Mouse (Mus musculus) midbrain, embryonic 11.5 days (tissue): ENCODE data around the gene Rpl14. TPM values are rescaled to one million over a fixed set of nuclear protein-coding genes. Genes with fewer than 3 reads are reported as not detected.

ENCODE experiments used
- ATAC-seq: fragments of 200-750 bp; cut with Nextera tagmentation; 2 replicates; pipeline ENCODE4 v1.8.0; 2017; ENCODE audit warnings: moderate TSS enrichment, moderate library complexity; ENCODE audit not compliant: low FRiP score
- DNase-seq: peaks from one replicate; pipeline ENCODE4 v3.0.0; 2015; ENCODE audit warnings: low spot score; ENCODE audit errors: missing footprints
- H3K27ac ChIP-seq: fragments of 300-500 bp; sonication (generic); 2 replicates; pipeline ENCODE4 v1.5.1; 2014; ENCODE audit warnings: low read depth, low read length
- H3K27me3 ChIP-seq: fragments of 300-500 bp; sonication (generic); 2 replicates; pipeline ENCODE4 v1.6.1; 2014; ENCODE audit warnings: mild to moderate bottlenecking, low read length, moderate library complexity, mixed read lengths; ENCODE audit not compliant: control insufficient read depth, insufficient read depth
- H3K36me3 ChIP-seq: fragments of 300-500 bp; sonication (generic); 2 replicates; pipeline ENCODE4 v1.6.1; 2014; ENCODE audit warnings: mild to moderate bottlenecking, low read length, moderate library complexity, mixed read lengths; ENCODE audit not compliant: control insufficient read depth, insufficient read depth
- H3K4me1 ChIP-seq: fragments of 300-500 bp; sonication (generic); 2 replicates; pipeline ENCODE4 v1.6.1; 2014; ENCODE audit warnings: low read length; ENCODE audit not compliant: control insufficient read depth, insufficient read depth
- H3K4me2 ChIP-seq: fragments of 300-500 bp; sonication (generic); 2 replicates; pipeline ENCODE4 v1.6.1; 2014; ENCODE audit warnings: mild to moderate bottlenecking, moderate library complexity
- H3K4me3 ChIP-seq: fragments of 300-500 bp; sonication (generic); 2 replicates; pipeline ENCODE4 v1.5.1; 2014; ENCODE audit warnings: low read depth, low read length
- H3K9ac ChIP-seq: fragments of 300-500 bp; sonication (generic); 2 replicates; pipeline ENCODE4 v1.6.1; 2014; ENCODE audit warnings: low read length
- H3K9me3 ChIP-seq: fragments of 300-500 bp; sonication (generic); 2 replicates; pipeline ENCODE4 v1.6.1; 2016; ENCODE audit warnings: low read length; ENCODE audit not compliant: control insufficient read depth
- WGBS: fragments of 180-500 bp; shearing (Covaris S2); extraction: QIAGEN DNeasy Blood & Tissue Kit; methylation state at CpG from one replicate; pipeline ENCODE4 v1.1.7; 2014; 5-methylcytosine and 5-hydroxymethylcytosine counted together
- polyA plus RNA-seq: library from polyadenylated mRNA; unstranded; fragments of >200 nt; fragmentation: Nextera tagmentation; extraction: Ambion mirVana; gene quantifications from 2 replicates; pipeline ENCODE4 v1.2.1, GENCODE M21; 2014

Gene Rpl14
- polyA plus RNA-seq, 1 experiment from 2014 or later, result 871 TPM

GRCm38 (mm10) chr9:120566384-120566783, 4.9 kb upstream of the Rpl14 start:
- no peak overlapping the region for H3K27ac ChIP-seq
- no peak overlapping the region for H3K4me3 ChIP-seq
- no peaks in the 10 kb centered on the region for H3K4me1 ChIP-seq
- H3K9me3 ChIP-seq, result no peaks in the 10 kb centered on the region
- no peaks in the 10 kb centered on the region for H3K27me3 ChIP-seq
- DNase-seq (no peak), ATAC-seq (no peak)
- 82% methylated on average over 5 of the region's 5 CpGs for WGBS
- no peak overlapping the region for H3K4me2 ChIP-seq
- H3K9ac ChIP-seq, result no peak overlapping the region
- no peaks in the 10 kb centered on the region for H3K36me3 ChIP-seq

- Histone ChIP-seq H3K9me3 (no peaks in the 10 kb centered on the region), H3K4me1 (peaks cover 10% of the 10 kb centered on the region), H3K27me3 (no peaks in the 10 kb centered on the region), H3K4me3 (no peak overlapping the region), H3K27ac (no peak overlapping the region), H3K9ac (no peak overlapping the region), H3K4me2 (no peak overlapping the region), H3K36me3 (peaks cover 12% of the 10 kb centered on the region; the same call in 1 of the 2 replicates)
- 75% methylated on average over 2 of the region's 2 CpGs for WGBS
- no peak for DNase-seq
- no peak for ATAC-seq
These were observed 2.3 kb upstream of the Rpl14 start for GRCm38 (mm10) chr9:120568917-120569316.

- no peak overlapping the region for H3K27ac ChIP-seq
These were observed 1.4 kb upstream of the Rpl14 start for GRCm38 (mm10) chr9:120569721-120570333.

GRCm38 (mm10) chr9:120570334-120570725, 914 bp upstream of the Rpl14 start:
- H3K27me3 ChIP-seq, result no peaks in the 10 kb centered on the region
- no peak overlapping the region for H3K27ac ChIP-seq
- no peaks in the 10 kb centered on the region for H3K9me3 ChIP-seq
- peaks cover 24% of the 10 kb centered on the region for H3K36me3 ChIP-seq
- peak overlapping the region; percentile 82; the same call in 1 of the 2 replicates for H3K4me3 ChIP-seq
- H3K4me2 ChIP-seq, result peak overlapping the region; percentile 90; the same call in 1 of the 2 replicates
- peaks cover 10% of the 10 kb centered on the region for H3K4me1 ChIP-seq
- DNase-seq (no peak), ATAC-seq (no peak)
- 63% methylated on average over 2 of the region's 2 CpGs for WGBS
- H3K9ac ChIP-seq, result no peak overlapping the region

More at GRCm38 (mm10) chr9:120569721-120570333, 1.4 kb upstream of the Rpl14 start:
- Histone ChIP-seq H3K4me3 (no peak overlapping the region), H3K9ac (no peak overlapping the region), H3K36me3 (peaks cover 19% of the 10 kb centered on the region), H3K4me2 (no peak overlapping the region), H3K27me3 (no peaks in the 10 kb centered on the region), H3K4me1 (peaks cover 10% of the 10 kb centered on the region), H3K9me3 (no peaks in the 10 kb centered on the region)
- no peak for DNase-seq
- 60% methylated on average over 13 of the region's 13 CpGs for WGBS
- no peak for ATAC-seq

- H3K4me3 ChIP-seq, result peak overlapping the region; percentile 82
- peak overlapping the region; percentile 90 for H3K4me2 ChIP-seq
- H3K9me3 ChIP-seq, result no peaks in the 10 kb centered on the region
- peaks cover 31% of the 10 kb centered on the region for H3K36me3 ChIP-seq
- peak; percentile 96 for DNase-seq
- H3K27ac ChIP-seq, result peak overlapping the region; percentile 17; the same call in 1 of the 2 replicates
- H3K9ac ChIP-seq, result peak overlapping the region; percentile 93
- H3K27me3 ChIP-seq, result no peaks in the 10 kb centered on the region
- H3K4me1 ChIP-seq, result peaks cover 10% of the 10 kb centered on the region
- ATAC-seq, result peak; percentile 80
- WGBS, result 2% methylated on average over 53 of the region's 53 CpGs
These were observed 545 bp downstream of the Rpl14 start for GRCm38 (mm10) chr9:120571593-120572385.

GRCm38 (mm10) chr9:120575748-120576661, 4.8 kb downstream of the Rpl14 start:
- Histone ChIP-seq H3K27ac (no peak overlapping the region; the same call in 1 of the 2 replicates), H3K9me3 (no peaks in the 10 kb centered on the region), H3K9ac (no peak overlapping the region), H3K36me3 (peaks cover 31% of the 10 kb centered on the region), H3K27me3 (no peaks in the 10 kb centered on the region), H3K4me3 (no peak overlapping the region), H3K4me1 (peaks cover 18% of the 10 kb centered on the region), H3K4me2 (peak overlapping the region; percentile 90)
- ATAC-seq, result no peak
- 59% methylated on average over 6 of the region's 6 CpGs for WGBS
- no peak for DNase-seq

GRCm38 (mm10) chr9:120576662-120577013, 5.4 kb downstream of the Rpl14 start:
- peak overlapping the region; percentile 16; the same call in 1 of the 2 replicates for H3K27ac ChIP-seq
- H3K36me3 ChIP-seq, result peaks cover 31% of the 10 kb centered on the region
- no peaks in the 10 kb centered on the region for H3K27me3 ChIP-seq
- H3K4me3 ChIP-seq, result peak overlapping the region; percentile 74; the same call in 1 of the 2 replicates
- DNase-seq (peak; percentile 88), ATAC-seq (peak; percentile 30)
- H3K4me2 ChIP-seq, result peak overlapping the region; percentile 90
- H3K9me3 ChIP-seq, result no peaks in the 10 kb centered on the region
- 5% methylated on average over 4 of the region's 4 CpGs for WGBS
- peaks cover 18% of the 10 kb centered on the region for H3K4me1 ChIP-seq
- no peak overlapping the region for H3K9ac ChIP-seq

- peak; percentile 93 for ATAC-seq
- Histone ChIP-seq H3K4me1 (peaks cover 18% of the 10 kb centered on the region), H3K27me3 (no peaks in the 10 kb centered on the region), H3K9ac (peak overlapping the region; percentile 90), H3K36me3 (peaks cover 31% of the 10 kb centered on the region), H3K4me3 (peak overlapping the region; percentile 74), H3K9me3 (no peaks in the 10 kb centered on the region), H3K4me2 (peak overlapping the region; percentile 90), H3K27ac (no peak overlapping the region)
- under 1% methylated on average over 43 of the region's 43 CpGs for WGBS
- DNase-seq, result peak; percentile 99
These were observed 5.9 kb downstream of the Rpl14 start for GRCm38 (mm10) chr9:120577133-120577651.
